Mouse (Mus musculus) liver, adult 2 months (tissue): ENCODE measurements at regions not wholly inside any gene's neighbourhood (a gene's known extent, or its start where the extent isn't known, plus 50 kb on each side); places are given as distances from the start of the nearest gene placed in this dataset.

Experiments used
- CTCF ChIP-seq: fragments of 200-500 bp; IDR thresholded peaks from 2 replicates; pipeline ENCODE4 v1.5.1; 2011; ENCODE audit warnings: low read depth, low read length, control low read depth
- POLR2A ChIP-seq: fragments of 200-500 bp; IDR thresholded peaks from 2 replicates; pipeline ENCODE4 v1.6.1; 2011; ENCODE audit warnings: low read length, control low read depth; ENCODE audit not compliant: insufficient read depth; ENCODE audit errors: extremely low read depth

DNA sequence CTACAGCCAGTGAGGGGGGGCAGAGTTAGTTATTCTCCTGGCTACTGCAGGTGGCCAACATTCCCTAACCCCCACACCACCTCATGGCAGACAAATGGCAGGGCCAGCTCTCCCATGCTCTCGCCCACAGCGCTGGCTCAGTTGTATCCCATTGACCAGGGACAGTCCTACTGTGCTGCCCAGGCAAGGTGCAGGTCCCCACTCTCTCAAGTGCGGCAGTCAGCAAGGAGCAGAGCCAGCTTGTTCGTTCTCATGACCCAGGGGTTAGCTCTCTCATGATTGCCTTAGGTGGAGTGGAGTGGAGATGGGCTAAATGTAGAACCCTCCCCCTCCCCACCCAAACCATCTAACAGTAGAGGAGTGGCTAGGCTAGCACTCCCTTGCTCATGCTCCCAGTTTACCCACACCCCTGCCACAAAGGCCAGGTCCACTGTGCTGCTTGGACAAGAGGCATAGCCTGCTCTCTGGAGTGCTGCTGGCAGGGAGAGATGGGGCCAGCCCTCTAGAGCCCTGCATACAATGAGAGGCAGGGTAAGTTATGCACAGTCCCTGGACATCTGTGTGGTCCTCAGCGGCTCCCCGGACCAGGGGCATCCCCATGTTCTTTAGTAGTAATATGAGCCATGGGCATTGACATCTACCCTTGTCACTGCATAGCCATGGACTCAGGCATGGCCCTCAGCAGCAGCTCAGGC lies 114.4 kb downstream of the Minar1 start:
- no peak for TF ChIP-seq POLR2A
- no peak for TF ChIP-seq CTCF
